Mouse (Mus musculus) bone marrow, adult 2 months (tissue): ENCODE results near the gene Tbrg4. TPM values are rescaled to one million over a fixed set of nuclear protein-coding genes. Genes with fewer than 3 reads are reported as not detected.
"Not testable (repeated sequence)": the region's sequence is repeated elsewhere in the genome, so short reads cannot be mapped to it uniquely, and the experiment has no call there.

ENCODE experiments used
- H3K27ac ChIP-seq: fragments of 200-500 bp; 2 replicates; pipeline ENCODE4 v1.5.1; 2012; ENCODE audit warnings: low read depth, mild to moderate bottlenecking, control low read depth, inconsistent platforms, low read length; ENCODE audit not compliant: control insufficient read depth, poor library complexity, insufficient read depth
- H3K4me1 ChIP-seq: fragments of 200-500 bp; 2 replicates; pipeline ENCODE4 v1.6.1; 2011; ENCODE audit warnings: low read length; ENCODE audit not compliant: control insufficient read depth, insufficient read depth
- H3K4me3 ChIP-seq: fragments of 200-500 bp; replicated peaks from 2 replicates; pipeline ENCODE3; 2011; ENCODE audit warnings: mild to moderate bottlenecking, low read depth, low read length, control low read depth; ENCODE audit not compliant: control insufficient read depth
- CTCF ChIP-seq: fragments of 200-500 bp; IDR thresholded peaks from 2 replicates; pipeline ENCODE4 v1.5.1; 2011; ENCODE audit warnings: low read length, control low read depth; ENCODE audit not compliant: control insufficient read depth, insufficient read depth
- POLR2A ChIP-seq: fragments of 200-500 bp; IDR thresholded peaks from 2 replicates; pipeline ENCODE4 v1.6.1; 2011; ENCODE audit warnings: low read depth, mild to moderate bottlenecking, control low read depth, low read length, borderline replicate concordance; ENCODE audit not compliant: control insufficient read depth
- WGBS: fragments of 180-500 bp; shearing (Covaris S2); methylation state at CpG from one replicate; pipeline ENCODE4 v1.1.7; 2018; 5-methylcytosine and 5-hydroxymethylcytosine counted together
- polyA plus RNA-seq: library from polyadenylated mRNA; stranded (reverse); fragments of >200 nt; gene quantifications from 2 replicates; pipeline ENCODE4 v1.2.4, GENCODE M21; 2011; ENCODE audit warnings: low replicate concordance; ENCODE audit not compliant: missing spikeins, insufficient read depth, insufficient read length

Tbrg4 gene
- polyA plus RNA-seq, 1 experiment: 68.1 TPM

GRCm38 (mm10) chr11:6658271-6658670 is 32.4 kb upstream of the Tbrg4 start, which contains the start of gene Ramp3:
Ramp3 (plus strand) TSS chr11:6658521.
- H3K27ac ChIP-seq: no peak within 1 kb of the TSS
- no peaks in the 10 kb centered on the region; the same call in 1 of the 2 replicates for H3K4me1 ChIP-seq
- H3K4me3 ChIP-seq: no peak within 1 kb of the TSS
- WGBS: 1% methylated on average over 18 of the region's 18 CpGs
- no peak for TF ChIP-seq CTCF
- TF ChIP-seq POLR2A: no peak

- WGBS: 3% methylated on average over 2 of the region's 2 CpGs
- no peak overlapping the region for H3K27ac ChIP-seq
- no peak overlapping the region for H3K4me3 ChIP-seq
- H3K4me1 ChIP-seq: no peaks in the 10 kb centered on the region
- peak; percentile 60 for TF ChIP-seq CTCF
- no peak for TF ChIP-seq POLR2A
Measured at GRCm38 (mm10) chr11:6654903-6655302, 29.0 kb upstream of the Tbrg4 start.

- 62% methylated on average over 3 of the region's 3 CpGs for WGBS
- H3K27ac ChIP-seq, H3K4me3 ChIP-seq, H3K4me1 ChIP-seq: not testable (repeated sequence)
Measured at GRCm38 (mm10) chr11:6652978-6653377, 27.1 kb upstream of the Tbrg4 start.

GRCm38 (mm10) chr11:6650519-6650918 is 24.7 kb upstream of the Tbrg4 start:
- TF ChIP-seq CTCF (no peak), POLR2A (no peak)
- Histone ChIP-seq H3K4me3 (no peak overlapping the region), H3K4me1 (no peaks in the 10 kb centered on the region), H3K27ac (no peak overlapping the region)
- 52% methylated on average over 7 of the region's 7 CpGs for WGBS

GRCm38 (mm10) chr11:6647831-6648724 is 22.2 kb upstream of the Tbrg4 start:
- 36% methylated on average over 9 of the region's 9 CpGs for WGBS
- Histone ChIP-seq H3K27ac (no peak overlapping the region), H3K4me1 (no peaks in the 10 kb centered on the region), H3K4me3 (no peak overlapping the region)
- TF ChIP-seq CTCF (no peak), POLR2A (no peak)

- TF ChIP-seq CTCF: no peak
- TF ChIP-seq POLR2A: no peak
- H3K4me3 ChIP-seq: no peak overlapping the region
- H3K27ac ChIP-seq: no peak overlapping the region
- 79% methylated on average over 6 of the region's 6 CpGs for WGBS
- H3K4me1 ChIP-seq: no peaks in the 10 kb centered on the region
Measured at GRCm38 (mm10) chr11:6644566-6644965, 18.7 kb upstream of the Tbrg4 start.

GRCm38 (mm10) chr11:6639072-6639471 is 13.2 kb upstream of the Tbrg4 start:
- WGBS: 59% methylated on average over 6 of the region's 6 CpGs
- Histone ChIP-seq H3K4me3 (no peak overlapping the region), H3K27ac (no peak overlapping the region), H3K4me1 (no peaks in the 10 kb centered on the region)
- TF ChIP-seq POLR2A: no peak

GRCm38 (mm10) chr11:6638537-6638936 is 12.7 kb upstream of the Tbrg4 start, which contains the start of gene Wap:
Wap (minus strand) TSS chr11:6638637.
- Histone ChIP-seq H3K4me3 (no peak within 1 kb of the TSS), H3K27ac (no peak within 1 kb of the TSS), H3K4me1 (no peaks in the 10 kb centered on the region)
- TF ChIP-seq CTCF: no peak
- WGBS: 88% methylated on average over 4 of the region's 4 CpGs

- 64% methylated on average over 8 of the region's 8 CpGs for WGBS
- Histone ChIP-seq H3K27ac (no peak overlapping the region), H3K4me3 (no peak overlapping the region), H3K4me1 (no peaks in the 10 kb centered on the region)
- TF ChIP-seq POLR2A (no peak), CTCF (peak; percentile 20; the same call in 1 of the 2 replicates)
Measured at GRCm38 (mm10) chr11:6636150-6636549, 10.3 kb upstream of the Tbrg4 start.
